Mouse (Mus musculus): ENCODE results near the gene Lrrc52. TPM values are rescaled to one million over a fixed set of nuclear protein-coding genes. Genes with fewer than 3 reads are reported as not detected.

Lrrc52 gene
- polyA plus RNA-seq, 1 experiment from 2014 or later: not detected

DNA sequence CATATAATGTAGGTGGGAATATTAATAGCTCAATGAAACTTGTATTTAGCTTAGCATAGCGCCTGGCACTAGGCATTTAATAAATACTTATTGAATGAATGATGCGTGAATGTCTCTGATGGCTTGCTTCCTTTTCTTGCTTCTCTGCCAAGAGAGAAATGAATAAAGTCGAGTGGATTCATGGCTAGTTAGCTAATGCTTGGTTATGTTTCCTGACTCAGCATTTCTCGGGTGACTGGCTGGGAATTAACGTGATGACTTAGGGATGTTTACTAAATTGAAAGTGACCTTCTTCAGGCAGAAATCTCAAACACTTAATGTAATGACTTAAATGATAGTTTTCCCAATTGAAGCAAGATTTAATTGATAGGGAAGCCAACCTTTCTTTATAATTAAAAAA is 1.3 kb upstream of the Lrrc52 start:
- no peak overlapping the region for H3K4me3 ChIP-seq
- DNase-seq (ENCODE audit: low spot score): no peak
- no peak overlapping the region for H3K27ac ChIP-seq (replicated peaks)
- no peaks in the 10 kb centered on the region for H3K36me3 ChIP-seq (replicated peaks)
- 81% methylated on average over 5 of the region's 5 CpGs for WGBS
- no peaks in the 10 kb centered on the region for H3K9me3 ChIP-seq
- H3K27me3 ChIP-seq (replicated peaks; ENCODE audit: low read depth, poor library complexity, severe bottlenecking): no peaks in the 10 kb centered on the region
- no peaks in the 10 kb centered on the region for H3K4me1 ChIP-seq

DNA sequence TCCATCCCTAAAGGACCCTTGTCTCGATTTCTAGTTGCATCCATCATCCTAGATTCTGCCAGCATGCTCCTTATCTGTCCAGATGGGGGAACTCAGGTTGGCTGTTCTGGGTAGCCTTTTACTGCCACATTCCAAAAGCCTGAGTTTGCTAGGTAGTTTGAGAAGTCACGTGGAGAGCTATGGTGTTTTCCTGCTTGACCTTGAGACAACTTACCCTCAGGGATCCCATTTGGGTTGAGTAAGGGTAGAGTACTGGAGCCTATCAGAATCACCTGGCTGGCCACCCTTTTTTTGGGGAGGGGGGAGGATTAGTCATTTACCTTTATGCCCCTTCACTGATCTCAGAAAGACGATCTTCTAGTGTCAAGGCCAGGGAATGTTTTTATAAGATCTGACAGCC is 9.3 kb downstream of the Lrrc52 start:
- Histone ChIP-seq H3K4me3 (no peak overlapping the region), H3K27ac (replicated peaks) (no peak overlapping the region), H3K27me3 (replicated peaks; ENCODE audit: low read depth, poor library complexity, severe bottlenecking) (no peaks in the 10 kb centered on the region), H3K9me3 (no peaks in the 10 kb centered on the region), H3K36me3 (replicated peaks) (no peaks in the 10 kb centered on the region), H3K4me1 (peaks cover 9% of the 10 kb centered on the region; the same call in 1 of the 2 replicates)
- WGBS: 82% methylated on average over 3 of the region's 3 CpGs
- no peak for DNase-seq (ENCODE audit: low spot score)

DNA sequence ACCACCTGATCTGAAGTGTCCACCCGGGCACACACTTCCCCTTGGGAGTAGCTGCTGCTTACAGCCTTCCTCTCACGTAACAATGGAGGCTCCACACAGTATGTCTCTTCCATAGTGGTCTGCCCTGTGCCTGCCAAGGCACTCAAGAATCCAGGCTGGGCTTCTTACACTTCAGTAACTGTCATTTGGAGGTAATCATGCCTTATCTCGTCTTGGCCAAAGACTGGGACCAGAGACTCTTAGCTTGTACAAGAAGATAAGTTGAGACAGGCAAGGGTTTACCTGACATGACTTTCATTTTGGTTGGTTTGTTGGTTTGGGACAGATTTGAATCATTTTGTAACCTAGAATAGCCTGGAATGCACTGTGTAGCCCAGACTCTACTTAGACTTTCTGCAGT is 13.5 kb downstream of the Lrrc52 start:
- Histone ChIP-seq H3K9me3 (no peaks in the 10 kb centered on the region), H3K36me3 (replicated peaks) (no peaks in the 10 kb centered on the region), H3K27ac (replicated peaks) (no peak overlapping the region), H3K4me3 (no peak overlapping the region), H3K27me3 (replicated peaks; ENCODE audit: low read depth, poor library complexity, severe bottlenecking) (no peaks in the 10 kb centered on the region), H3K4me1 (peaks cover 10% of the 10 kb centered on the region; the same call in 1 of the 2 replicates)
- 85% methylated on average over 3 of the region's 3 CpGs for WGBS
- DNase-seq (ENCODE audit: low spot score): no peak

GRCm38 (mm10) chr1:167452456-167452855 is 14.1 kb downstream of the Lrrc52 start:
- Histone ChIP-seq H3K27ac (replicated peaks) (no peak overlapping the region), H3K9me3 (no peaks in the 10 kb centered on the region), H3K4me3 (no peak overlapping the region), H3K27me3 (replicated peaks; ENCODE audit: low read depth, poor library complexity, severe bottlenecking) (no peaks in the 10 kb centered on the region), H3K36me3 (replicated peaks) (no peaks in the 10 kb centered on the region), H3K4me1 (peaks cover 11% of the 10 kb centered on the region; the same call in 1 of the 2 replicates)
- no peak for DNase-seq (ENCODE audit: low spot score)
- 83% methylated on average over 6 of the region's 6 CpGs for WGBS

DNA sequence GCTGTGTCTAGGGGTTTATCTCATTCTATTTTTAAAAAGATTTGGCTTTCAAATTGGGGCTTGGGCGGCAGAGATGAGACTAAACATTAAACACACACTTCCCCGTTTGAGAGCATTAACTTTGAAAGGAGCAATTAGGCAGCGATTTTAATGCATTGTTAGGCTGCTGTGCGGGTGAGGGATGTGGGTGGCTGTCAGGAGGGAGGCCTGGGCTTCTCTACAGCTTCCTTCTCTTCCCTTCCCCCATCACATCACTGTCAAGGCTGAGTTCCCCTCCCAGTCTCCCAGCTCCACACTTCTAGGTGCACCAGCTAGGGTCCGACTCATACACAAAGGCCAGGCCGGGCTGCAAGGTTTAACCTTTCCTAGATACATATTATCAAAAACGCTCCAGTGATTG is 18.0 kb downstream of the Lrrc52 start:
- no peak overlapping the region for H3K27ac ChIP-seq (replicated peaks)
- no peak overlapping the region for H3K4me3 ChIP-seq
- no peaks in the 10 kb centered on the region for H3K36me3 ChIP-seq (replicated peaks)
- peaks cover 11% of the 10 kb centered on the region; the same call in 1 of the 2 replicates for H3K4me1 ChIP-seq
- no peak for DNase-seq (ENCODE audit: low spot score)
- WGBS: 38% methylated on average over 7 of the region's 7 CpGs
- H3K27me3 ChIP-seq (replicated peaks; ENCODE audit: low read depth, poor library complexity, severe bottlenecking): 0 out of 2 replicates have a peak, but pooled peaks cover 4% of the 10 kb centered on the region
- H3K9me3 ChIP-seq: no peaks in the 10 kb centered on the region

DNA sequence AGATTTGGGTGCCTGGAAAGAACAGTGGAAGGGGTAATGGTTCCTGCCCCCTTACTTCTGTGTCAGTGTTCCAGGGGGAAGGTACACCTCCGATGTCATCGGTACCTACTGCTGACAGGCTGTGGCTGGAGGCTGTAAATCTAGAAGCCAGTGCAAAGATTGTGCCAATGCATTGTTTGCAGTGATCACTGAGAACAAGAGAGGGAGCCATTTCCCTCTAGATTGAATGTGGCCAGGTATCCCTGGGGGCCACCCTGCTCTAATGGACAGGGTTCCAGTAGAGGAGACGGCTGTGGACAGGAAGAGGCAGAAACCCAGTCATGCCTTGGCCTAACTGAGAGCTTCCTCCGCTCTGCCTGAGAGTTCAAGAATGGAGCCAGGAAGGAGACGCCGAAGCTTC is 18.5 kb downstream of the Lrrc52 start:
- H3K27me3 ChIP-seq (replicated peaks; ENCODE audit: low read depth, poor library complexity, severe bottlenecking): 0 out of 2 replicates have a peak, but pooled peaks cover 4% of the 10 kb centered on the region
- 64% methylated on average over 6 of the region's 6 CpGs for WGBS

DNA sequence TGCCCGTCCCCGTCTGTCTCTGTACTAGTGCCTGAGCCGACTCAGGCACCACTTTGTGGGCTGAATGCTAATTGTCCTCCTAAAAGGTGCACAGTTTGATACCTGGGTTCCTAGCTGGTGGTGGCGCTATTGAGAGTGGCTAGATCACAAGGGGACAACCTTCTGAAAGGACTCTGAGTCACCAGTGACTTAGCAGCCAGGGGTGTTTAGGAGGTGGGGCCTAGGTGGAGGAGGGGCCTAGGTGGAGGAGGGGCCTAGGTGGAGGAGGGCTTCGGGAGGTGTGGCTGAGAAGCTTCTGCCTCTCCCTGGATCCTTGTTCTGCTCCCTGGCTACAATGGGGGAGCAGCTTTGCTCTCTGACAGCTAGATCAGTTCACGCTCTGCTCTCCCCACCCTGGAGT is 20.1 kb downstream of the Lrrc52 start:
- 80% methylated on average over 6 of the region's 6 CpGs for WGBS
- no peaks in the 10 kb centered on the region for H3K36me3 ChIP-seq (replicated peaks)
- no peaks in the 10 kb centered on the region for H3K9me3 ChIP-seq
- H3K27ac ChIP-seq (replicated peaks): no peak overlapping the region
- no peak for DNase-seq (ENCODE audit: low spot score)
- H3K4me1 ChIP-seq: peaks cover 11% of the 10 kb centered on the region; the same call in 1 of the 2 replicates
- 0 out of 2 replicates have a peak, but pooled peaks cover 4% of the 10 kb centered on the region for H3K27me3 ChIP-seq (replicated peaks; ENCODE audit: low read depth, poor library complexity, severe bottlenecking)
- no peak overlapping the region for H3K4me3 ChIP-seq

More for the DNA sequence above, 18.5 kb downstream of the Lrrc52 start:
- Histone ChIP-seq H3K36me3 (replicated peaks) (no peaks in the 10 kb centered on the region), H3K4me1 (peaks cover 11% of the 10 kb centered on the region; the same call in 1 of the 2 replicates), H3K27ac (replicated peaks) (no peak overlapping the region), H3K4me3 (no peak overlapping the region), H3K9me3 (no peaks in the 10 kb centered on the region)
- no peak for DNase-seq (ENCODE audit: low spot score)

- no peaks in the 10 kb centered on the region for H3K9me3 ChIP-seq
- no peak overlapping the region for H3K27ac ChIP-seq (replicated peaks)
- H3K27me3 ChIP-seq (replicated peaks; ENCODE audit: low read depth, poor library complexity, severe bottlenecking): 0 out of 2 replicates have a peak, but pooled peaks cover 4% of the 10 kb centered on the region
- H3K36me3 ChIP-seq (replicated peaks): no peaks in the 10 kb centered on the region
- WGBS: 94% methylated on average over 4 of the region's 4 CpGs
- no peak overlapping the region for H3K4me3 ChIP-seq
- no peak for DNase-seq (ENCODE audit: low spot score)
- peaks cover 11% of the 10 kb centered on the region; the same call in 1 of the 2 replicates for H3K4me1 ChIP-seq
These were observed 21.4 kb downstream of the Lrrc52 start for GRCm38 (mm10) chr1:167445167-167445566.

DNA sequence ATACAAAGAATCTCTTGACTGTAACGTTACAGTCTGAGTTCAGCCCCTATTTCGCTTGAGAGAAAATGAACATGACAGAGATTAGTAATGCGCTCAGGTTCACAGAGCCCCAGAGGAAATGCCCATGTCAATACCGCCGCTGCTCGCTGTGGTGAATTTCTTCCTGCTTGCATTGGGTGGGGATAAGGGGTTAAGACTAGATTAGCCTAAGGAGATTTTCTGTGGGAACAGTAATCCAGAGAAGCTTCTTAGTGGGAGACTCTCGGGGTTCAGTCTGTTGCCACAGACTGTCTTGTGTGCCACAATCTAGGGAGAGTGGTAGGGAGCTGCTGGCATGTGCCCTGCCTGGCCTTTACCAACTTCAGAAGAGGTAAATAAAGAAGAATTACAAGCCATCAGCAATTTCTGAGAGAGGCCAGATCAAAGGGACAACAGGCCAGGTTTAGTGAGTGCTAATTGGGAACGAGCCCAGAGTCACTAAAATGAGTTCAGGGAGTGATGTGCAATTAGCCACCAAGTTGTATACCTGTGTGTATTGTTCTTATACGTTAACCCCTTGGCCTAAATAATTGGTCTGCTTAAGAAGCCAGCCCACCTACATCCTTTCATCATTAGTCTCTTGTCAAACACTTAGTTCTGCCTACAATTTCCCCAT is 28.2 kb downstream of the Lrrc52 start:
- no peaks in the 10 kb centered on the region for H3K36me3 ChIP-seq (replicated peaks)
- no peak for DNase-seq (ENCODE audit: low spot score)
- 69% methylated on average over 9 of the region's 9 CpGs for WGBS
- H3K9me3 ChIP-seq: no peaks in the 10 kb centered on the region
- no peak overlapping the region for H3K27ac ChIP-seq (replicated peaks)
- no peak overlapping the region for H3K4me3 ChIP-seq
- H3K4me1 ChIP-seq: no peaks in the 10 kb centered on the region
- H3K27me3 ChIP-seq (replicated peaks; ENCODE audit: low read depth, poor library complexity, severe bottlenecking): peaks cover 4% of the 10 kb centered on the region; the same call in 1 of the 2 replicates

- 84% methylated on average over 7 of the region's 7 CpGs for WGBS
- DNase-seq (ENCODE audit: low spot score): no peak
- no peak overlapping the region for H3K27ac ChIP-seq (replicated peaks)
- no peaks in the 10 kb centered on the region for H3K36me3 ChIP-seq (replicated peaks)
- no peaks in the 10 kb centered on the region for H3K4me1 ChIP-seq
- H3K27me3 ChIP-seq (replicated peaks; ENCODE audit: low read depth, poor library complexity, severe bottlenecking): peaks cover 4% of the 10 kb centered on the region; the same call in 1 of the 2 replicates
- no peaks in the 10 kb centered on the region for H3K9me3 ChIP-seq
- H3K4me3 ChIP-seq: no peak overlapping the region
These were observed 29.5 kb downstream of the Lrrc52 start for GRCm38 (mm10) chr1:167437091-167437490.

DNA sequence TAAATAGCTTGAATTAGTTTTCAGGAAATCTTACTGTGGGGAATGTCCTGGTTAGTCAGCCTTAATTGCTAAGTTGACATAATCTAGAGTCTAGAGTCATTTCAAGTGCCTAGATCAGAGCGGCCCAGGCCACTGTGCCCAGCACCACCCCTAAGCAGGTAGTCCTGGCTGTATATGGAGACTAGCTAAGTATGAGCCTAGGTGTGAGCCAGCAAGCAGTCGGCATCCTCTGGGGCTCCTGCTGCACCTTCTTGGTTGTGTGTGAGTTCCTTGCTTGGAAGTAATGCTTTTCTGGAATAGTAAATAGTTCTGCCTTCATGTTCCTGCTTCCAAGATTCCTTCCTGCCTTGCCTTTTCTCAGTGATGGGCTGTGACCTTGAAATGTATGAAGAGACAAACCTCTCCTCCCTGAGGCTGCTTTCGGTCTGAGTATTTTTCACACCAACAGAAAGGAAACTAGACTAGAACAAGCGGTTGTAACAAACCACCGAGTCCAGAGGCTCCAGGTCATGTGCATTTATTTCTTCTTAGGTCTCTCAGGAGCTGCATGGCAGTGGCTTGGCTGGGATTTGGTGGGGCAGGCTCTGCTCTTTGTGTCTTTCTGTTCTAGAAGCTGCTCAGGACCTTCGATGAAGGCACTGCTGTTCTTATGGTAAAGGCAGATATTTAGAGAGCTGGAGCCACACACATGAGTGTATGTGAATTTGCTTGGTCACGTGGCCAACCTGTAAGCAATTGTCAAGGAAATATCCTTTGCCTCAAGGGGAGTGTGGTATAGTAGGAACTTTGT is 30.2 kb downstream of the Lrrc52 start:
- Histone ChIP-seq H3K4me1 (peaks cover 3% of the 10 kb centered on the region; the same call in 1 of the 2 replicates), H3K27ac (replicated peaks) (no peak overlapping the region), H3K4me3 (no peak overlapping the region), H3K9me3 (no peaks in the 10 kb centered on the region), H3K27me3 (replicated peaks; ENCODE audit: low read depth, poor library complexity, severe bottlenecking) (peaks cover 4% of the 10 kb centered on the region; the same call in 1 of the 2 replicates), H3K36me3 (replicated peaks) (no peaks in the 10 kb centered on the region)
- DNase-seq (ENCODE audit: low spot score): no peak
- 88% methylated on average over 7 of the region's 7 CpGs for WGBS

DNA sequence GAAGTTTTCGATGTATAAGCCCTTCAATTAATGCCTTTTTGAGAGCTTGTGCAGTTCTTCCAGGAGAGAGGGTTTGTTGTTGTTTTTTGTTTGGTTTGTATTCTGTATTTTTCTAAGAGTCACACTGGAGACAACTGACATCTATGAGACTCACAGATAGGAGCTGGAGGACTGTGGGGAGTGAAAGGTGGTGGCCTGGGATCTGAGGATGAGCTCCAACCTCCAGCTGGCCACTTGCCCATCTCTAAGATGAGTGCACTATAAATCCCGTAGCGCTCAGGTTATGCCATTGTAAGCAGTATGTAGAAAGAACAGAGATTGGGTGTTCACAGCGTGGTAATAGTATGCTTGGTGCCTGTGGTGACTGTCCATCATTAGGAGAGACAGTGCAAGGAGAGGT is 31.6 kb downstream of the Lrrc52 start:
- Histone ChIP-seq H3K4me1 (peaks cover 6% of the 10 kb centered on the region; the same call in 1 of the 2 replicates), H3K27ac (replicated peaks) (no peak overlapping the region), H3K4me3 (no peak overlapping the region), H3K36me3 (replicated peaks) (no peaks in the 10 kb centered on the region), H3K9me3 (no peaks in the 10 kb centered on the region), H3K27me3 (replicated peaks; ENCODE audit: low read depth, poor library complexity, severe bottlenecking) (peaks cover 4% of the 10 kb centered on the region; the same call in 1 of the 2 replicates)
- 88% methylated on average over 4 of the region's 4 CpGs for WGBS
- DNase-seq (ENCODE audit: low spot score): no peak

Measured in embryonic facial prominence, embryonic 10.5 days (tissue).